In the genomic region with DNA sequence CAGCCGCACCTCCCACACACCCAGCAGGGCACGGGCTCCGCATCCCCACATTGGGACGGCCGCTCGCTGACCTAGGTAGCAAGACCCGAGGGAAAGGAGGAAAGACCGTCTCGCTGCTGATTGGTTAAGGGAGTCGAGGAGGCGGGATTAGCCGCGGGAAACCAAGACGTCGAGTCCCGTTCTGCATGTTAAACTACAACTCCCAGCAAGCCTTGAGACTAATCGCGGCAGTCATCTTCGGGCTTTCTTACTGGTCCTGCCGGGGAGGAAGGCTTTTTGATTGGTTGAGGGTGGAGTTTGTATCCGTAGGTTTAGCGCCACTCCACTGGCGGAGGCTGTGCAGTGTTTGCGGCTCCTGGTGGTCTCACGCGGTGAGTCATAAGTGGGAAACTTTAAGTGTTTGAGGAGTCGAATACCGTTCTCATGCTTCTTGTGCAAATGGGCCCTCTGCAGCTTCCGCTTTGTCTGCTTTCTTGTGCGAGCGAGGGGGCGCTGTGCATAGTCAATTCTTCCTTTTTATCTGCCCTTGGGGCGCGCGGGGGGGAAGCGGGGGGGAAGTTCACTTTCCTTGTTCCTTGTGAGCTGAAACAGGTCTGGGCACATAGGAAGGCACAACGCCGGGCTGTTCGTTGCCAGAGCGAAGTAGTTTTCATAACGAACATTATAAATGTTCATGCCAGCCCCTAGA, we compare ENCODE assay signal across 7 mouse cellular contexts. TPM values are rescaled to one million over a fixed set of nuclear protein-coding genes. Genes with fewer than 3 reads are reported as not detected.
DNase-seq lines count a peak whose midpoint lies in the region; ATAC-seq lines count a peak whose summit lies in the region.

A gene (minus strand): TSS at position 100 of the 688 bp plus-strand sequence.
A gene (plus strand): TSS at position 302 of the 688 bp plus-strand sequence.

- peak within 1 kb of the TSS; percentile 66 for H3K4me3 ChIP-seq in intestine, embryonic 15.5 days (replicated peaks)
- H3K4me3 ChIP-seq in midbrain, embryonic 10.5 days, result peak within 1 kb of the TSS; percentile 72

- no peaks in the 10 kb centered on the region for H3K27me3 ChIP-seq in intestine, embryonic 15.5 days (replicated peaks)
- H3K27me3 ChIP-seq in midbrain, embryonic 10.5 days (ENCODE audit: low read depth, poor library complexity, severe bottlenecking), result no peaks in the 10 kb centered on the region

- under 1% methylated on average over 41 of the region's 41 CpGs for WGBS in intestine, embryonic 15.5 days
- under 1% methylated on average over 41 of the region's 41 CpGs for WGBS in midbrain, embryonic 10.5 days

- no peaks in the 10 kb centered on the region for H3K9me3 ChIP-seq in intestine, embryonic 15.5 days
- H3K9me3 ChIP-seq in midbrain, embryonic 10.5 days (replicated peaks), result no peaks in the 10 kb centered on the region

- peak within 1 kb of the TSS; percentile 87 for H3K4me2 ChIP-seq in intestine, embryonic 15.5 days (replicated peaks)

- H3K36me3 ChIP-seq in intestine, embryonic 15.5 days, result peaks cover 9% of the 10 kb centered on the region
- H3K36me3 ChIP-seq in midbrain, embryonic 10.5 days, result peaks cover 39% of the 10 kb centered on the region

- intact Hi-C loops in gastrocnemius, postnatal 36 days (cut with DNase I), result loop anchor here (5.0 kb wide), 3 partner anchors 53 to 417 kb away; no protein-coding TSS in a partner anchor
- intact Hi-C loops in left cerebral cortex, postnatal 25 days (cut with DNase I), result loop anchor here (5.0 to 10.0 kb wide), 2 partner anchors 372 to 495 kb away; a partner anchor contains a TSS

- H3K4me1 ChIP-seq in intestine, embryonic 15.5 days (replicated peaks), result peaks cover 10% of the 10 kb centered on the region
- peaks cover 19% of the 10 kb centered on the region for H3K4me1 ChIP-seq in midbrain, embryonic 10.5 days

- peak within 1 kb of the TSS; percentile 84 for H3K27ac ChIP-seq in intestine, embryonic 15.5 days
- H3K27ac ChIP-seq in midbrain, embryonic 10.5 days (replicated peaks), result peak within 1 kb of the TSS; percentile 90

- peak within 1 kb of the TSS; percentile 70 for H3K9ac ChIP-seq in intestine, embryonic 15.5 days

- peak; percentile 98 for DNase-seq in adrenal gland, adult 2 months
- peak; percentile 95 for DNase-seq in embryo, embryonic 11.5 days (ENCODE audit: low read depth, low spot score)
- peak; percentile 96 to 97 for DNase-seq in gastrocnemius, postnatal 36 days
- peak; percentile 98 to 99 for DNase-seq in left cerebral cortex, postnatal 25 days (ENCODE audit: low spot score in 2 of 2)
- DNase-seq in midbrain, embryonic 10.5 days (ENCODE audit: low spot score), result peak; percentile 97
- DNase-seq in right cerebral cortex, postnatal 4 days, result peak; percentile 92

- ATAC-seq in intestine, embryonic 15.5 days, result peak; percentile 97

RNA-seq across cellular contexts. Expression of the first gene that starts in this region (rescaled TPM):
- total RNA-seq in adrenal gland, adult 2 months (2021), result 10 to 100 TPM; 14.4 to 17.3 TPM
- 9.9 and 10.8 TPM in 2 replicates for polyA plus RNA-seq in adrenal gland, adult 2 months (2012; rRNA removed)
- 10 to 100 TPM; 12.3 to 14.1 TPM for total RNA-seq in gastrocnemius, postnatal 36 days (2021)
- polyA plus RNA-seq in intestine, embryonic 15.5 days (2015; fragmentation: Nextera tagmentation; extraction: Ambion mirVana), result 36.7 and 36.9 TPM in 2 replicates
- 10 to 100 TPM in 1 of 2 experiments, 1 to 10 TPM in 1; 8.8 to 12.0 TPM for total RNA-seq in left cerebral cortex, postnatal 25 days (2021)
- polyA plus RNA-seq in midbrain, embryonic 10.5 days (2016; fragmentation: Nextera tagmentation; extraction: Ambion mirVana), result 26.9 and 28.1 TPM in 2 replicates

RNA-seq across cellular contexts. Expression of the second gene that starts in this region (rescaled TPM):
- total RNA-seq in adrenal gland, adult 2 months (2021), result 1 to 10 TPM; 3.4 to 3.6 TPM
- 2.6 and 3.7 TPM in 2 replicates for polyA plus RNA-seq in adrenal gland, adult 2 months (2012; rRNA removed)
- 1 to 10 TPM; 1.1 to 1.3 TPM for total RNA-seq in gastrocnemius, postnatal 36 days (2021)
- polyA plus RNA-seq in intestine, embryonic 15.5 days (2015; fragmentation: Nextera tagmentation; extraction: Ambion mirVana), result 35.7 and 36.4 TPM in 2 replicates
- total RNA-seq in left cerebral cortex, postnatal 25 days (2021), result 1 to 10 TPM; 1.2 to 1.4 TPM
- polyA plus RNA-seq in midbrain, embryonic 10.5 days (2016; fragmentation: Nextera tagmentation; extraction: Ambion mirVana), result 39.5 and 44.3 TPM in 2 replicates

Comparison
In these comparisons a context has a peak if more than half of its experiments do, and no peak if none do; other contexts are left out.
1. Peak in every context shown above with its lines: DNase-seq, ATAC-seq, H3K4me3 ChIP-seq and H3K27ac ChIP-seq.